Mouse (Mus musculus): ENCODE measurements around the gene Csgalnact2. TPM values are rescaled to one million over a fixed set of nuclear protein-coding genes. Genes with fewer than 3 reads are reported as not detected.

Csgalnact2 gene
- polyA plus RNA-seq, 1 experiment from 2014 or later, result 6.3 TPM

GRCm38 (mm10) chr6:118070321-118071012 lies 68.5 kb downstream of the Csgalnact2 start:
- no peak for TF ChIP-seq EP300 (IDR thresholded peaks at IDR 0.05; ENCODE audit: low read depth)
- no peak for TF ChIP-seq CTCF (IDR thresholded peaks at IDR 0.05; ENCODE audit: low read depth)
- no peaks in the 10 kb centered on the region for H3K9me3 ChIP-seq (ENCODE audit: low read length)
- H3K36me3 ChIP-seq (replicated peaks; ENCODE audit: insufficient read depth, low read length), result no peaks in the 10 kb centered on the region
- DNase-seq (no peak), ATAC-seq (no peak)
- no peak overlapping the region for H3K9ac ChIP-seq (replicated peaks)
- H3K27me3 ChIP-seq (ENCODE audit: insufficient read depth, low read length), result peaks cover 23% of the 10 kb centered on the region
- WGBS (ENCODE audit: insufficient replicate concordance), result 55% methylated on average over 5 of the region's 5 CpGs
- no peak overlapping the region for H3K4me3 ChIP-seq (ENCODE audit: low read depth, low read length)
- no peak overlapping the region for H3K27ac ChIP-seq (ENCODE audit: low read depth)
- H3K4me2 ChIP-seq (ENCODE audit: low read depth, low read length), result no peak overlapping the region
- H3K4me1 ChIP-seq (ENCODE audit: insufficient read depth), result peaks cover 9% of the 10 kb centered on the region; the same call in 1 of the 2 replicates

DNA sequence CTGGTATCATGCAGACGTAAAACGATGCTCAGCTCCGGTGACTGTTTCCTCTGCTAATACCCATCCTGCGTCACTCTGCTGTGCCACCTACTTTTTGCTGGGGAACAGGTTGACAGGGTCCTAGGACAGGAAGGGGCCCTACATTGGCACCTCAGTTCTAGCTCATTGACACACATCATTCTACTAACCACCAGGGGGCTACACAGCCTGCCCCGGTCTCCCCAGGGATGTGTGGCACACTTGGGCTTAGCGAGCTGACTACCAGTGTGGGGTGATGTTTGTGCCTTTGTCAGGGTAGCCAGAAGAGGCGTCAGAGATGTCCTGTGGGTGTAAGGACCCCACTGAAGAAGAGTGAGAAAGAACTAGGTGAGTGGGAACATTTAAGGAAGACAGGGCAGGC lies 71.2 kb downstream of the Csgalnact2 start:
- H3K27ac ChIP-seq (ENCODE audit: low read depth), result no peak overlapping the region
- ATAC-seq (no peak), DNase-seq (no peak)
- H3K4me1 ChIP-seq (ENCODE audit: insufficient read depth), result peaks cover 10% of the 10 kb centered on the region; the same call in 1 of the 2 replicates
- H3K4me3 ChIP-seq (ENCODE audit: low read depth, low read length), result no peak overlapping the region
- H3K9ac ChIP-seq (replicated peaks), result no peak overlapping the region
- H3K27me3 ChIP-seq (ENCODE audit: insufficient read depth, low read length), result peaks cover 36% of the 10 kb centered on the region
- no peaks in the 10 kb centered on the region for H3K36me3 ChIP-seq (replicated peaks; ENCODE audit: insufficient read depth, low read length)
- TF ChIP-seq EP300 (IDR thresholded peaks at IDR 0.05; ENCODE audit: low read depth) (no peak), CTCF (IDR thresholded peaks at IDR 0.05; ENCODE audit: low read depth) (peak; percentile 53)
- H3K9me3 ChIP-seq (ENCODE audit: low read length), result no peaks in the 10 kb centered on the region
- no peak overlapping the region for H3K4me2 ChIP-seq (ENCODE audit: low read depth, low read length)
- WGBS (ENCODE audit: insufficient replicate concordance), result 60% methylated on average over 7 of the region's 7 CpGs

DNA sequence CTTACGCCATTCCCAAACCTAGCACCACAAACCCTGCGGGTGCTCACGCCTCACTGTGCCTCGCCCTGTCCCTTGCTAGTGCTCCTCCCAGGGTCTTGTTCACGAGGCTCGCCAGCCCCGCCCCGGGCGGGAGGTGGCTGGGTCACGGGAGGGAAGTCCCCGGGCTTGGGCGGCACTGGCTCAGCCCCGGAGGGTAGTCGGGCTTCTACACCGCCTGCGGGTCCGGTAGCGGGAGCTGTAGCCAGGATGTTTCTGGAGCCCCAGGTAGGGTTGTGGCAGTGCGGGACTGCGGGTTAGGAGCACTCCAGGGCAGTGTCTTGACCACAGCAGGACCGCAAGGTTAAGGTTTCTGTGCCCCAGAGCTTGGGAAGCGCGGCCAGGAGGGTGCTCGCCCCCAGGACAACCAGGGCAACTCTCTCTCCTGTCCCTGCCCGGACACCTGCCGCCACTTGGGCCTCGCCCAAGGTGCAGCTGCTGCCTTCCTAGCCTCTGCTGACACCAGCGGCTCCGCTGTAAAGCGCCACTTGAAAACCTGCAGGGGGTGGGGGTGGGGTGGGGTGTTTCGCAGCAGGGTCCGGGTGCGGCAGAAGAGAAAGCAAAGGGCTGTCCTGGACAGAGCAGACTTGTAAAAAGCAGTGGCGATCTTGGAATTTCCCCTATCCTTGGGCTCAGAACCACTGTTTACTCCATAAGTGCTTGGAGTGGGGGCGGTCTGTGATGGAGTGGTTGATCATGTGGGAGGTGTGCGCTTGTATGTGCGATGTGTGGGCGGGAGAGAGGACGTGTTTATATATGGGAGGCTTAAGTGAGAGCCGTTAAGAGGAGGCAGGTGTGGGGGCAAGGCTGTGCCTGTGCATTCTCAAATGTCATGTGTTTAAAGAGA lies 72.5 kb downstream of the Csgalnact2 start:
- Histone ChIP-seq H3K4me1 (ENCODE audit: insufficient read depth) (peaks cover 10% of the 10 kb centered on the region; the same call in 1 of the 2 replicates), H3K36me3 (replicated peaks; ENCODE audit: insufficient read depth, low read length) (no peaks in the 10 kb centered on the region), H3K27me3 (ENCODE audit: insufficient read depth, low read length) (peaks cover 36% of the 10 kb centered on the region), H3K9ac (replicated peaks) (peak overlapping the region; percentile 28; the same call in 1 of the 2 replicates), H3K4me3 (ENCODE audit: low read depth, low read length) (peak overlapping the region; percentile 44), H3K4me2 (ENCODE audit: low read depth, low read length) (peak overlapping the region; percentile 79), H3K9me3 (ENCODE audit: low read length) (no peaks in the 10 kb centered on the region), H3K27ac (ENCODE audit: low read depth) (no peak overlapping the region)
- peak; percentile 40 for DNase-seq
- no peak for TF ChIP-seq EP300 (IDR thresholded peaks at IDR 0.05; ENCODE audit: low read depth)
- no peak for TF ChIP-seq CTCF (IDR thresholded peaks at IDR 0.05; ENCODE audit: low read depth)
- ATAC-seq, result no peak
- WGBS (ENCODE audit: insufficient replicate concordance), result 1% methylated on average over 40 of the region's 40 CpGs

- Histone ChIP-seq H3K27me3 (ENCODE audit: insufficient read depth, low read length) (peaks cover 36% of the 10 kb centered on the region), H3K36me3 (replicated peaks; ENCODE audit: insufficient read depth, low read length) (no peaks in the 10 kb centered on the region), H3K4me3 (ENCODE audit: low read depth, low read length) (peak overlapping the region; percentile 44), H3K9ac (replicated peaks) (no peak overlapping the region), H3K9me3 (ENCODE audit: low read length) (no peaks in the 10 kb centered on the region), H3K27ac (ENCODE audit: low read depth) (no peak overlapping the region), H3K4me2 (ENCODE audit: low read depth, low read length) (peak overlapping the region; percentile 79), H3K4me1 (ENCODE audit: insufficient read depth) (peaks cover 10% of the 10 kb centered on the region; the same call in 1 of the 2 replicates)
- ATAC-seq (no peak), DNase-seq (no peak)
- TF ChIP-seq CTCF (IDR thresholded peaks at IDR 0.05; ENCODE audit: low read depth), result no peak
- no peak for TF ChIP-seq EP300 (IDR thresholded peaks at IDR 0.05; ENCODE audit: low read depth)
- 3% methylated on average over 12 of the region's 12 CpGs for WGBS (ENCODE audit: insufficient replicate concordance)
These were observed 73.1 kb downstream of the Csgalnact2 start for GRCm38 (mm10) chr6:118065837-118066198.

DNA sequence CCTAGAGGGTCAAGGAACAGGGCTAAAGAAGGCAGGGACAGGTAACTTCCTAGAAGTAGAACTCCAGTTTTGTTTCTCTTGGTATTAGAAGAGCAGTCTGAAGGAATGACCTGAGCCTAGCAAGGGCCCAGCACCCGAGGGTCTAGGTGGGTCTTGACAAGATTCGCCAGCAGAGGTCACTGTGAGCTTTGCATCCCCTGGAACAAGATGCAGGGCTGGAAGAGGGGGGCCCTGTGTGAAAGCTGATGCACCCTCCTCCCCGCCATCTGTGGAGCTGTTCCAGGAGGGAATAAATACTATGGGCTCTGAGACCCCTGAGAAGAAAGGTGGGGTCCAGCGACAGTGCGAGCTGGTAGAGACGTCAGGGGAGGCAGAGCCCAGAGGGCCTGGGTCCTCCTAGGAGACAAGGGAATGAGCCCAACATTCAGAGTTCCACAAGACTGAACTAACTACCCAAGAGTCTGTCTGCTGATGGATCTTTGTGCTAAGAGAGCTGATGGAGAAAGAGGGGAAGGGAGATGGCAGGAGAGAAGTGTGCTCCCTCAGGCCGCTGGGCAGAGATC lies 73.9 kb downstream of the Csgalnact2 start:
- no peaks in the 10 kb centered on the region for H3K9me3 ChIP-seq (ENCODE audit: low read length)
- no peak overlapping the region for H3K4me2 ChIP-seq (ENCODE audit: low read depth, low read length)
- DNase-seq, result peak; percentile 50
- H3K9ac ChIP-seq (replicated peaks), result no peak overlapping the region
- no peak for ATAC-seq
- TF ChIP-seq EP300 (IDR thresholded peaks at IDR 0.05; ENCODE audit: low read depth) (no peak), CTCF (IDR thresholded peaks at IDR 0.05; ENCODE audit: low read depth) (peak; percentile 57)
- H3K27me3 ChIP-seq (ENCODE audit: insufficient read depth, low read length), result peaks cover 36% of the 10 kb centered on the region
- no peak overlapping the region for H3K4me3 ChIP-seq (ENCODE audit: low read depth, low read length)
- H3K36me3 ChIP-seq (replicated peaks; ENCODE audit: insufficient read depth, low read length), result no peaks in the 10 kb centered on the region
- peaks cover 10% of the 10 kb centered on the region; the same call in 1 of the 2 replicates for H3K4me1 ChIP-seq (ENCODE audit: insufficient read depth)
- no peak overlapping the region for H3K27ac ChIP-seq (ENCODE audit: low read depth)
- 16% methylated on average over 7 of the region's 7 CpGs for WGBS (ENCODE audit: insufficient replicate concordance)

GRCm38 (mm10) chr6:118063266-118063665 lies 75.7 kb downstream of the Csgalnact2 start:
- no peak for TF ChIP-seq EP300 (IDR thresholded peaks at IDR 0.05; ENCODE audit: low read depth)
- no peak for ATAC-seq

More at GRCm38 (mm10) chr6:118063266-118063665, 75.7 kb downstream of the Csgalnact2 start:
- H3K36me3 ChIP-seq (replicated peaks; ENCODE audit: insufficient read depth, low read length), result no peaks in the 10 kb centered on the region
- no peak overlapping the region for H3K27ac ChIP-seq (ENCODE audit: low read depth)
- WGBS (ENCODE audit: insufficient replicate concordance), result 52% methylated on average over 5 of the region's 5 CpGs
- H3K4me1 ChIP-seq (ENCODE audit: insufficient read depth), result peaks cover 10% of the 10 kb centered on the region; the same call in 1 of the 2 replicates
- H3K27me3 ChIP-seq (ENCODE audit: insufficient read depth, low read length), result peaks cover 36% of the 10 kb centered on the region
- H3K4me3 ChIP-seq (ENCODE audit: low read depth, low read length), result no peak overlapping the region
- H3K9me3 ChIP-seq (ENCODE audit: low read length), result no peaks in the 10 kb centered on the region
- no peak overlapping the region for H3K4me2 ChIP-seq (ENCODE audit: low read depth, low read length)
- no peak for DNase-seq
- H3K9ac ChIP-seq (replicated peaks), result no peak overlapping the region
